Mouse (Mus musculus) midbrain, embryonic 14.5 days (tissue): ENCODE data around the gene Mrpl45. TPM values are rescaled to one million over a fixed set of nuclear protein-coding genes. Genes with fewer than 3 reads are reported as not detected.
"Not testable (repeated sequence)": the region's sequence is repeated elsewhere in the genome, so short reads cannot be mapped to it uniquely, and the experiment has no call there.

Experiments
- ATAC-seq: fragments of 200-750 bp; cut with Nextera tagmentation; 2 replicates; pipeline ENCODE4 v1.8.0; 2017; ENCODE audit warnings: moderate number of reproducible peaks, moderate library complexity; ENCODE audit not compliant: low FRiP score, low TSS enrichment
- DNase-seq: peaks from one replicate; pipeline ENCODE4 v3.0.0-alpha.2; 2015
- H3K27ac ChIP-seq: fragments of 300-500 bp; sonication (generic); replicated peaks from 2 replicates; pipeline ENCODE4 v1.5.1; 2014; ENCODE audit warnings: mild to moderate bottlenecking, low read depth, low read length, moderate library complexity
- H3K27me3 ChIP-seq: fragments of 300-500 bp; sonication (generic); 2 replicates; pipeline ENCODE4 v1.6.1; 2014; ENCODE audit warnings: low read length, control low read depth, mixed read lengths; ENCODE audit not compliant: control insufficient read depth, insufficient read depth
- H3K36me3 ChIP-seq: fragments of 300-500 bp; sonication (generic); 2 replicates; pipeline ENCODE4 v1.6.1; 2014; ENCODE audit warnings: low read length, control low read depth; ENCODE audit not compliant: control insufficient read depth, insufficient read depth
- H3K4me1 ChIP-seq: fragments of 300-500 bp; sonication (generic); 2 replicates; pipeline ENCODE4 v1.6.1; 2014; ENCODE audit warnings: mild to moderate bottlenecking, antibody characterized with exemption, low read length, control low read depth; ENCODE audit not compliant: control insufficient read depth, insufficient read depth
- H3K4me2 ChIP-seq: fragments of 300-500 bp; sonication (generic); 2 replicates; pipeline ENCODE4 v1.6.1; 2014; ENCODE audit warnings: mild to moderate bottlenecking, low read length, moderate library complexity
- H3K4me3 ChIP-seq: fragments of 300-500 bp; sonication (generic); replicated peaks from 2 replicates; pipeline ENCODE4 v1.5.1; 2014; ENCODE audit warnings: low read depth, low read length
- H3K9ac ChIP-seq: fragments of 300-500 bp; sonication (generic); replicated peaks from 2 replicates; pipeline ENCODE4 v1.6.1; 2014; ENCODE audit warnings: mild to moderate bottlenecking, low read length, moderate library complexity
- H3K9me3 ChIP-seq: fragments of 300-500 bp; sonication (generic); 2 replicates; pipeline ENCODE4 v1.6.1; 2016; ENCODE audit warnings: low read length, control low read depth, mixed read lengths; ENCODE audit not compliant: control insufficient read depth
- WGBS: fragments of 180-500 bp; shearing (Covaris S2); extraction: QIAGEN DNeasy Blood & Tissue Kit; methylation state at CpG from one replicate; pipeline ENCODE4 v1.1.7; 2014; 5-methylcytosine and 5-hydroxymethylcytosine counted together
- polyA plus RNA-seq: library from polyadenylated mRNA; unstranded; fragments of >200 nt; fragmentation: Nextera tagmentation; extraction: Ambion mirVana; gene quantifications from 2 replicates; pipeline ENCODE4 v1.2.1, GENCODE M21; 2014

The Mrpl45 gene
- polyA plus RNA-seq, 1 experiment from 2014 or later: 39.4 TPM

GRCm38 (mm10) chr11:97307294-97308069 is 8.0 kb upstream of the Mrpl45 start:
- ATAC-seq (no peak), DNase-seq (no peak)
- Histone ChIP-seq H3K27ac (no peak overlapping the region), H3K4me2 (no peak overlapping the region), H3K9ac (no peak overlapping the region), H3K36me3 (no peaks in the 10 kb centered on the region), H3K4me3 (no peak overlapping the region), H3K9me3 (no peaks in the 10 kb centered on the region), H3K4me1 (peaks cover 9% of the 10 kb centered on the region), H3K27me3 (no peaks in the 10 kb centered on the region)
- WGBS: 96% methylated on average over 11 of the region's 11 CpGs

- Histone ChIP-seq H3K4me2 (peak overlapping the region; percentile 57), H3K27me3 (no peaks in the 10 kb centered on the region), H3K27ac (no peak overlapping the region), H3K36me3 (no peaks in the 10 kb centered on the region), H3K9me3 (no peaks in the 10 kb centered on the region), H3K9ac (no peak overlapping the region), H3K4me1 (peaks cover 9% of the 10 kb centered on the region), H3K4me3 (peak overlapping the region; percentile 29; the same call in 1 of the 2 replicates)
- WGBS: 58% methylated on average over 3 of the region's 3 CpGs
- ATAC-seq: no peak
- no peak for DNase-seq
These were observed 6.6 kb upstream of the Mrpl45 start for GRCm38 (mm10) chr11:97308806-97309450.

- ATAC-seq: no peak
- Histone ChIP-seq H3K4me3 (peak overlapping the region; percentile 29), H3K36me3 (no peaks in the 10 kb centered on the region), H3K4me1 (peaks cover 9% of the 10 kb centered on the region), H3K9me3 (no peaks in the 10 kb centered on the region), H3K27me3 (no peaks in the 10 kb centered on the region), H3K9ac (peak overlapping the region; percentile 13; the same call in 1 of the 2 replicates), H3K4me2 (peak overlapping the region; percentile 57), H3K27ac (no peak overlapping the region)
- 1% methylated on average over 9 of the region's 9 CpGs for WGBS
- DNase-seq: peak; percentile 37
These were observed 6.1 kb upstream of the Mrpl45 start for GRCm38 (mm10) chr11:97309451-97309836.

DNA sequence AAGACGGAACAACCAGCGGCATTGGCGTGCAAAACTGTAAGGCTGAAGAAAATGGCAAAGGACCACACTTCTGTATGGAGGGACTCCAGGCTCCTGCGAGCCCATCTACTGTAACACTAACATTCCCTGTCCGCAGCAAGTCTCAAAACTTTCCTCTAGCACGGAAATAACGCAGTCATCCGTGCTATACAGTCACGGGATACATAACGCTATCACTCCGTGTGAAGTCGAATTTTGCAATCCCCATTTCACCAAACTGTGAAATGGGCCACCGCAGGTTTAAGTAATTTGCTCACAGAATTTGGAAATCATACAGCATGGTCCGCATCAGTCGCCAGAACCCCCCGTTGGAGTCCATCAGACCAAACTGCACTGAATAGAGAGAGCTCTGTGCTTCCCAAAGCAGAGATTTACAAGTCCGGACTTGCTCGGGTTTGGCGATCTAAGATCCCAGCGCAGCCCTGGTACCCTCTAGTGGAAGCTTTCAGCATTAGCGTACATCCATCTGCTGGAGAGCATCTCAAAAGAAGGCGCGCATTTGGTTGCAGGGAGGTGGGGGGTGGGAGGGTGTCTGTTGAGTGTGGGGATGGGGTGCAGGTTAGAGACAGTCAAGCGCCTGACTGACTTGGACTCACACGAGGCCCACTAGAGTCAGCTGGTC is 5.5 kb upstream of the Mrpl45 start:
- DNase-seq (peak; percentile 92), ATAC-seq (no peak; the same call in 1 of the 2 replicates)
- Histone ChIP-seq H3K27ac (no peak overlapping the region), H3K9me3 (no peaks in the 10 kb centered on the region), H3K4me3 (peak overlapping the region; percentile 29), H3K4me2 (peak overlapping the region; percentile 57), H3K9ac (peak overlapping the region; percentile 13; the same call in 1 of the 2 replicates), H3K4me1 (peaks cover 9% of the 10 kb centered on the region), H3K36me3 (no peaks in the 10 kb centered on the region), H3K27me3 (no peaks in the 10 kb centered on the region)
- under 1% methylated on average over 25 of the region's 25 CpGs for WGBS

DNA sequence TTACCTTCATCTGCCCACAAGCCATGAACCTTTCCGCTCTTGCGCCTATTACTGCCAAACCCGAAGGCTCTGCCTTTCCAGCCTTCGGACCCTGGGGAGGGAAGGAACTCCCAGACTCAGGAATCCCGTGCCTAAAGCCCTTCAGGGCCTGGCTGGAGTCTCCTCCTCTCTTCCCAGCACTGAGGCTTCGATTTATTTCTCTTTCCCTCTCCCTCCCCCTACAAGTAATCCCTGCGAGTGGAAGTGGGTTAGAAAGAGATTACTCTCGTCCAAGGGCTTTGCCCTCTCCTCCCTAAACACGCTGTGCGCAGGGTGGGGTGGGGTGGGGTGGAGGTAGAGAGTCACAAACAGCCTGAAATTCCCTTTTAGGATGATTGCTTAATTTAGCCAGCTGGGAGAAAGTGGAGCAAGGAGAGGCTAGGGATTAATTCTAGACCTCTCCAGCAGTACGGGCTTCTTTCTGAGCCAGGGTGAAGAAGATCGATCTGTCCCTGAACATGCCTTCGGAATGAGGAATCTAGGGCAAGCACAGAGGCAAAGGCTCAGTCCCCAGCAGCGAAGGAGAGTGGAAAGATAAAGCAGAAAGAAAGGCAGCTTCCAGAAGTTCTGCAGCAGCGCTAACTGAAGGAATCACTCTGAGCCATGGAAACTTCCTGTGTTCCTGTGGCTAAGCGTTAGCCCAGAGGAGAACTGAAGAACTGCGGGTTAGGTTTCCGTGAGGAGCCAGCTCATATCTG is 4.5 kb upstream of the Mrpl45 start:
- no peaks in the 10 kb centered on the region for H3K36me3 ChIP-seq
- ATAC-seq (no peak), DNase-seq (peak; percentile 74)
- peak overlapping the region; percentile 57 for H3K4me2 ChIP-seq
- H3K9me3 ChIP-seq: no peaks in the 10 kb centered on the region
- H3K4me1 ChIP-seq: peaks cover 10% of the 10 kb centered on the region
- no peaks in the 10 kb centered on the region for H3K27me3 ChIP-seq
- peak overlapping the region; percentile 29; the same call in 1 of the 2 replicates for H3K4me3 ChIP-seq
- H3K27ac ChIP-seq: no peak overlapping the region
- 0 out of 2 replicates have a peak overlapping the region, but pooled peaks have one; percentile 25 for H3K9ac ChIP-seq
- WGBS: 2% methylated on average over 18 of the region's 18 CpGs

DNA sequence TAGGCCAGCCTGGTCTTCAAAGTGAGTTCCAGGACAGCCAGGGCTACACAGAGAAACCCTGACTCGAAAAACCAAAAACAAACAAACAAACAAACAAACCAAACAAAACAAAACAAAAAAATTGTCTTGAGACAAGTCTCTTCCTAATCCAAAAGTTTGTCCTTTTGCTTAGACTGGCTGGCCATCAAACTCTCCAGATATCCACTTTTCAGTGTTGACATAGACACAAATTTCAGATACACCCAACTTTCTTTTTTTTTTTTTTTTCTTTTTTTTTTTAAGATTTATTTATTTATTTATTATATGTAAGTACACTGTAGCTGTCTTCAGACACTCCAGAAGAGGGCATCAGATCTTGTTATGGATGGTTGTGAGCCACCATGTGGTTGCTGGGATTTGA is 2.6 kb upstream of the Mrpl45 start:
- H3K36me3 ChIP-seq, H3K9me3 ChIP-seq, H3K27ac ChIP-seq, H3K9ac ChIP-seq, H3K27me3 ChIP-seq, H3K4me3 ChIP-seq, H3K4me2 ChIP-seq, DNase-seq, ATAC-seq: not testable (repeated sequence)
- 93% methylated on average over 1 of the region's 1 CpGs for WGBS
- H3K4me1 ChIP-seq: peaks cover 14% of the 10 kb centered on the region

DNA sequence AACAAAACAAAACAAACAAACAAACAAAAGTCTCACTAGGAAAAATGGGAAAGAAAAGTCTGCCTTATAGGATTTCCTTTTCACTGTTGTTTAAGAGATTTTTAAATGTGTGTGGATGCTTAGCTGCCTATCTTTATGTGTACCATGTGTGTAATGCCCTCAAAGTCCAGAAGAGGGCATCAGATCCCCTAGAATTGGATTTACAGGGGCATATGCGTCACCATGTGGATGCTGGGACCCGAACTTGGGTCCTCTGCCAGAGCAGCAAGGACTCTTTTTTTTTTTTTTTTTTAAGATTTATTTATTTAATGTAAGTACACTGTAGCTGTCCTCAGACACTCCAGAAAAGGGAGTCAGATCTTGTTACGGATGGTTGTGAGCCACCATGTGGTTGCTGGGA is 1.4 kb upstream of the Mrpl45 start:
- ATAC-seq (no peak), DNase-seq (no peak)
- Histone ChIP-seq H3K9ac (no peak overlapping the region), H3K4me2 (no peak overlapping the region), H3K4me3 (no peak overlapping the region), H3K27me3 (no peaks in the 10 kb centered on the region), H3K9me3 (no peaks in the 10 kb centered on the region), H3K36me3 (no peaks in the 10 kb centered on the region; the same call in 1 of the 2 replicates), H3K27ac (no peak overlapping the region), H3K4me1 (peaks cover 14% of the 10 kb centered on the region)
- WGBS: 91% methylated on average over 3 of the region's 3 CpGs

DNA sequence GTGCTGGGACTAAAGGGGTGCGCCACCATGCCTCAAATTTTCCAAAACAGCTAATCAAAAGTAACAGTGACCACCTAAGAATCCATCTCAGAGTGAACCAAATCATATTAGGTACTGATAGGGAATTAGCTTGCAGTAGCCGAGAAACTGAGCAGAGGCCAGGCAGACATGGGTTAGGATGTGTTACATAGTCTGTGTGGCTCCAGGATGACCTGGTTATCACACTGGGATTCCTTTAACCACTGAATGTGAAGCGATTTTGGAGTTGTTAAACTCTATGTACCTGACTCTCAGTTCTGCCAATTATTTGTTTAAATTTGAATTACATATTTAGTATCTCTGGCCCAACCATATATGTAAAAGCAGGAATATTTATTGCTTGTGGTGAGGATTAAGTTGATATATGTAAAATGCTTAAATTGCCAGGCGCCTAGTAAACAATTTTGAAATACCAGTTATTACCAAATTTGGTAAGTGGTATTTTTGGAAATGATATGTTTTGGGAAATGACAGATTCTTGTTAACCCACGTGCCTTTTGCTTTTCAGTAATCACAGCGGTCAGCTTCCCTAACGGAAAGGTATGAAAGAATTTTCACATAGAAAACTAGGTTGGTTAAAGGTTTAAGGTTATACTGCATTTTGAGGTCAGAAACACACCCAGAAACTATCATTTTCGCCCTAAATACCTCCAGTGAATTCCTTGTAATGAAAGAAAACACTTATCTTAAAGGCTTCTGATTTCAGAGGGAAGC is 589 bp upstream of the Mrpl45 start:
- peaks cover 9% of the 10 kb centered on the region; the same call in 1 of the 2 replicates for H3K4me1 ChIP-seq
- no peak for DNase-seq
- H3K4me2 ChIP-seq: peak overlapping the region; percentile 45
- peak overlapping the region; percentile 51 for H3K4me3 ChIP-seq
- no peak overlapping the region for H3K27ac ChIP-seq
- no peaks in the 10 kb centered on the region for H3K27me3 ChIP-seq
- H3K9me3 ChIP-seq: no peaks in the 10 kb centered on the region
- H3K36me3 ChIP-seq: no peaks in the 10 kb centered on the region; the same call in 1 of the 2 replicates
- ATAC-seq: no peak
- 50% methylated on average over 8 of the region's 8 CpGs for WGBS
- no peak overlapping the region for H3K9ac ChIP-seq
